Mouse (Mus musculus): ENCODE results near the gene Rabgef1.

GRCm38 (mm10) chr5:130171956-130172601 is 481 bp downstream of the Rabgef1 start:
- TF ChIP-seq CTCF (IDR thresholded peaks at IDR 0.05; ENCODE audit: low read depth, low read length) (no peak), POLR2A (IDR thresholded peaks at IDR 0.05; ENCODE audit: borderline replicate concordance, low read depth, low read length) (no peak)

Measured in bone marrow macrophage, adult 2 months (primary cell).